Mouse (Mus musculus) liver, embryonic 11.5 days (tissue): ENCODE results near the gene Zfp472. TPM values are rescaled to one million over a fixed set of nuclear protein-coding genes. Genes with fewer than 3 reads are reported as not detected.

Source experiments
- ATAC-seq: fragments of 200-750 bp; cut with Nextera tagmentation; replicated peaks from 2 replicates; pipeline ENCODE4 v1.8.0; 2017; ENCODE audit warnings: moderate number of reproducible peaks, mild to moderate bottlenecking, moderate TSS enrichment, moderate library complexity; ENCODE audit not compliant: low FRiP score
- DNase-seq: peaks from one replicate; pipeline ENCODE4 v3.0.0-alpha.2; 2017; ENCODE audit warnings: low spot score
- H3K27ac ChIP-seq: fragments of 300-500 bp; sonication (generic); 2 replicates; pipeline ENCODE4 v1.5.1; 2014; ENCODE audit warnings: mild to moderate bottlenecking, low read depth, low read length, control low read depth
- H3K27me3 ChIP-seq: fragments of 300-500 bp; sonication (generic); replicated peaks from 2 replicates; pipeline ENCODE4 v1.6.1; 2014; ENCODE audit warnings: low read length, mixed read lengths; ENCODE audit not compliant: control insufficient read depth, insufficient read depth
- H3K36me3 ChIP-seq: fragments of 300-500 bp; sonication (generic); 2 replicates; pipeline ENCODE4 v1.6.1; 2014; ENCODE audit warnings: mild to moderate bottlenecking, low read length, moderate library complexity, mixed read lengths; ENCODE audit not compliant: control insufficient read depth, insufficient read depth
- H3K4me1 ChIP-seq: fragments of 300-500 bp; sonication (generic); replicated peaks from 2 replicates; pipeline ENCODE4 v1.6.1; 2014; ENCODE audit warnings: low read length, mixed read lengths; ENCODE audit not compliant: control insufficient read depth, insufficient read depth
- H3K4me2 ChIP-seq: fragments of 300-500 bp; sonication (generic); 2 replicates; pipeline ENCODE4 v1.6.1; 2014; ENCODE audit warnings: mild to moderate bottlenecking, control low read depth, moderate library complexity
- H3K4me3 ChIP-seq: fragments of 300-500 bp; sonication (generic); 2 replicates; pipeline ENCODE4 v1.5.1; 2014; ENCODE audit warnings: low read depth, low read length, control low read depth
- H3K9ac ChIP-seq: fragments of 300-500 bp; sonication (generic); 2 replicates; pipeline ENCODE4 v1.6.1; 2014; ENCODE audit warnings: low read depth, low read length, control low read depth
- H3K9me3 ChIP-seq: fragments of 300-500 bp; sonication (generic); 2 replicates; pipeline ENCODE4 v1.6.1; 2016; ENCODE audit warnings: low read length, inconsistent platforms, mixed read lengths; ENCODE audit not compliant: control insufficient read depth
- WGBS: fragments of 180-500 bp; shearing (Covaris S2); extraction: QIAGEN DNeasy Blood & Tissue Kit; methylation state at CpG from one replicate; pipeline ENCODE4 v1.1.7; 2014; 5-methylcytosine and 5-hydroxymethylcytosine counted together
- polyA plus RNA-seq: library from polyadenylated mRNA; unstranded; fragments of >200 nt; fragmentation: Nextera tagmentation; extraction: Ambion mirVana; gene quantifications from 2 replicates; pipeline ENCODE4 v1.2.1, GENCODE M21; 2014

The Zfp472 gene
- polyA plus RNA-seq, 1 experiment from 2014 or later, result 10.9 TPM

GRCm38 (mm10) chr17:32943661-32944060 lies 22.0 kb upstream of the Zfp472 start:
- no peak overlapping the region for H3K4me3 ChIP-seq
- H3K9me3 ChIP-seq, result no peaks in the 10 kb centered on the region
- 90% methylated on average over 3 of the region's 3 CpGs for WGBS
- no peak overlapping the region for H3K4me2 ChIP-seq
- peaks cover 5% of the 10 kb centered on the region for H3K4me1 ChIP-seq
- H3K36me3 ChIP-seq, result no peaks in the 10 kb centered on the region
- DNase-seq (no peak), ATAC-seq (no peak)
- no peaks in the 10 kb centered on the region for H3K27me3 ChIP-seq
- no peak overlapping the region for H3K27ac ChIP-seq
- H3K9ac ChIP-seq, result no peak overlapping the region

DNA sequence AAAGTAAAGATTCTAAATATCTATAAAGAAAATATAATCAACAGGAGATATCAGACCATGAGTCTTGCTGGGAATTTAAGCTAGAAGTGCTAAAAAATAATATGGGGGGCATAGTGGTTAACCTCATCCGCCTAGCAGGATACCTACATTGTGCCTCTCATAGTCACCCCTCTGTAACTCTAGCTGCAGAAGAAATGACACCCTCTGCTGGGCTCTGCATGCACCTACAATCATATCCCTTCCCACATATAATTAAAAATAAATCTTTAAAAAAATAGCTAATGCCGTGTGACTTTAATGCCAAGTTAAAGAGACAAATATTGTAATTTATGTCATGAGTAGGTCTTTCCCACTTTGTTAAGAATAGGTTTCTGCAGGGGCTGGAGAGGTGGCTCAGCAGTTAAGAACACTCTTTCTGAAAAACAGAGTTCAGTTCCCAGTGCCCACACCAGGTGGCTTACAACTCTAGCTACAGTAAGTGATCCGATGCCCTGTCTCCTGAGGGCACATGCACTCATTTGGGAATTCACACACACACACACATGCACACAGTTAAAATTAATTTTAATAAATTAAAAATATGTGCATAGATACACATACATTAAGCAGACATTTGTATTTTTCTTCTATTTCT lies 21.1 kb upstream of the Zfp472 start:
- Histone ChIP-seq H3K27me3 (no peaks in the 10 kb centered on the region), H3K4me2 (no peak overlapping the region), H3K4me3 (no peak overlapping the region), H3K36me3 (no peaks in the 10 kb centered on the region), H3K27ac (no peak overlapping the region), H3K9ac (no peak overlapping the region), H3K4me1 (peaks cover 5% of the 10 kb centered on the region), H3K9me3 (no peaks in the 10 kb centered on the region)
- ATAC-seq (no peak), DNase-seq (no peak)
- WGBS, result 66% methylated on average over 3 of the region's 3 CpGs

DNA sequence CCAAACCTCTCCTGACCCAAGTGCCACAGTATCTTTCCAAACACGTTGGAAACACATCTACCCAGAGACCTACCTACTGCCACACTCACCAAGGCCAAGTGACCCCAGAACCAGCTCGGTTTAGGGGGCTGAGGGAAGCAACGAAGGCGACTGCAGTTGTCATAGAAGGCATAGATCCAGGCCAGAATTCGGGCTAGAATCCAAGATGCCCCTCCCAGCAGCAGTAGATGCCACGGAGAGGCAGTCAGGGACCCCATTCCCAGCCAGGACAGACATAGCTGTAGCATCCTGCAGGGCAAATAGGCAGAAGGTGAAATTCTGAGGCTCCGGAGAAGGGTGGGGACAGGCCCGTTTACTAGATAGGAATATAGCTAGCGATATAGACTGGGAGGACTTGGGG lies 18.9 kb upstream of the Zfp472 start:
- Histone ChIP-seq H3K36me3 (no peaks in the 10 kb centered on the region), H3K4me3 (peak overlapping the region; percentile 65), H3K9ac (peak overlapping the region; percentile 70), H3K27ac (no peak overlapping the region), H3K4me2 (peak overlapping the region; percentile 90), H3K4me1 (peaks cover 5% of the 10 kb centered on the region), H3K9me3 (no peaks in the 10 kb centered on the region), H3K27me3 (no peaks in the 10 kb centered on the region)
- 43% methylated on average over 9 of the region's 9 CpGs for WGBS
- no peak for ATAC-seq
- no peak for DNase-seq

- H3K4me1 ChIP-seq, result peaks cover 5% of the 10 kb centered on the region
- H3K4me2 ChIP-seq, result peak within 1 kb of the TSS; percentile 90
- DNase-seq, result peak; percentile 86
- no peak within 1 kb of the TSS for H3K27ac ChIP-seq
- no peaks in the 10 kb centered on the region for H3K36me3 ChIP-seq
- H3K4me3 ChIP-seq, result peak within 1 kb of the TSS; percentile 65
- 21% methylated on average over 12 of the region's 12 CpGs for WGBS
- peak within 1 kb of the TSS; percentile 70 for H3K9ac ChIP-seq
- peak; percentile 95 for ATAC-seq
- H3K9me3 ChIP-seq, result no peaks in the 10 kb centered on the region
- no peaks in the 10 kb centered on the region for H3K27me3 ChIP-seq
Measured at GRCm38 (mm10) chr17:32947215-32947914, 18.2 kb upstream of the Zfp472 start, which contains the start of gene Cyp4f13. Gene Cyp4f13, minus strand, starts transcription at chr17:32947402.

GRCm38 (mm10) chr17:32950136-32950535 lies 15.5 kb upstream of the Zfp472 start:
- DNase-seq, result no peak
- no peak overlapping the region for H3K4me2 ChIP-seq
- ATAC-seq, result no peak
- H3K4me1 ChIP-seq, result peaks cover 5% of the 10 kb centered on the region
- no peaks in the 10 kb centered on the region for H3K36me3 ChIP-seq
- no peaks in the 10 kb centered on the region for H3K9me3 ChIP-seq
- H3K27ac ChIP-seq, result no peak overlapping the region
- no peak overlapping the region for H3K9ac ChIP-seq
- H3K27me3 ChIP-seq, result no peaks in the 10 kb centered on the region
- no peak overlapping the region for H3K4me3 ChIP-seq
- 80% methylated on average over 3 of the region's 3 CpGs for WGBS

- no peaks in the 10 kb centered on the region for H3K27me3 ChIP-seq
- H3K27ac ChIP-seq, result no peak overlapping the region
- no peaks in the 10 kb centered on the region for H3K9me3 ChIP-seq
- no peaks in the 10 kb centered on the region for H3K36me3 ChIP-seq
- DNase-seq (no peak), ATAC-seq (no peak)
- 74% methylated on average over 11 of the region's 11 CpGs for WGBS
- H3K4me3 ChIP-seq, result no peak overlapping the region
- H3K4me1 ChIP-seq, result peaks cover 5% of the 10 kb centered on the region
- no peak overlapping the region for H3K9ac ChIP-seq
- H3K4me2 ChIP-seq, result no peak overlapping the region
Measured at GRCm38 (mm10) chr17:32951006-32951405, 14.6 kb upstream of the Zfp472 start.

- H3K4me2 ChIP-seq, result no peak overlapping the region
- H3K4me1 ChIP-seq, result peaks cover 4% of the 10 kb centered on the region
- H3K9me3 ChIP-seq, result no peaks in the 10 kb centered on the region
- ATAC-seq (no peak), DNase-seq (peak; percentile 60)
- no peak overlapping the region for H3K27ac ChIP-seq
- H3K9ac ChIP-seq, result no peak overlapping the region
- H3K36me3 ChIP-seq, result no peaks in the 10 kb centered on the region
- no peaks in the 10 kb centered on the region for H3K27me3 ChIP-seq
- WGBS, result 27% methylated on average over 16 of the region's 16 CpGs
- H3K4me3 ChIP-seq, result no peak overlapping the region
Measured at GRCm38 (mm10) chr17:32951441-32951840, 14.2 kb upstream of the Zfp472 start.

GRCm38 (mm10) chr17:32965253-32965622 lies 376 bp upstream of the Zfp472 start:
- Histone ChIP-seq H3K27ac (peak overlapping the region; percentile 28; the same call in 1 of the 2 replicates), H3K27me3 (no peaks in the 10 kb centered on the region), H3K4me3 (peak overlapping the region; percentile 68), H3K4me1 (peaks cover 7% of the 10 kb centered on the region), H3K9ac (peak overlapping the region; percentile 73), H3K36me3 (no peaks in the 10 kb centered on the region), H3K9me3 (0 out of 2 replicates have a peak, but pooled peaks cover 4% of the 10 kb centered on the region), H3K4me2 (peak overlapping the region; percentile 79)
- ATAC-seq, result no peak
- WGBS, result under 1% methylated on average over 14 of the region's 14 CpGs
- no peak for DNase-seq

GRCm38 (mm10) chr17:32981361-32981760 lies 15.7 kb downstream of the Zfp472 start:
- no peak overlapping the region for H3K27ac ChIP-seq
- DNase-seq (no peak), ATAC-seq (no peak)
- 87% methylated on average over 4 of the region's 4 CpGs for WGBS
- H3K4me1 ChIP-seq, result no peaks in the 10 kb centered on the region
- no peak overlapping the region for H3K4me3 ChIP-seq
- peaks cover 30% of the 10 kb centered on the region for H3K36me3 ChIP-seq
- no peaks in the 10 kb centered on the region for H3K9me3 ChIP-seq
- H3K27me3 ChIP-seq, result no peaks in the 10 kb centered on the region
- H3K9ac ChIP-seq, result no peak overlapping the region
- no peak overlapping the region for H3K4me2 ChIP-seq
